Mouse (Mus musculus): ENCODE data around the gene Arntl2.
"Not testable (repeated sequence)": the region's sequence is repeated elsewhere in the genome, so short reads cannot be mapped to it uniquely, and the experiment has no call there.

Arntl2 gene

GRCm38 (mm10) chr6:146795924-146796545 lies at the start of gene Arntl2:
Arntl2 (plus strand) TSS chr6:146796055.
- DNase-seq (ENCODE audit: low spot score), result peak; percentile 81

- no peak for DNase-seq (ENCODE audit: low spot score)
These were observed 49.3 kb upstream of the Arntl2 start for GRCm38 (mm10) chr6:146746577-146746976.

- no peak for DNase-seq (ENCODE audit: low spot score)
These were observed 48.8 kb upstream of the Arntl2 start for GRCm38 (mm10) chr6:146747057-146747456.

GRCm38 (mm10) chr6:146748271-146748670 lies 47.6 kb upstream of the Arntl2 start:
- no peak for DNase-seq (ENCODE audit: low spot score)

- DNase-seq (ENCODE audit: low spot score), result peak; percentile 49
These were observed 44.2 kb upstream of the Arntl2 start for GRCm38 (mm10) chr6:146751671-146752070.

GRCm38 (mm10) chr6:146752178-146752577 lies 43.7 kb upstream of the Arntl2 start:
- DNase-seq (ENCODE audit: low spot score), result no peak

- no peak for DNase-seq (ENCODE audit: low spot score)
These were observed 43.2 kb upstream of the Arntl2 start for GRCm38 (mm10) chr6:146752612-146753011.

GRCm38 (mm10) chr6:146753560-146754160 lies 42.2 kb upstream of the Arntl2 start:
- no peak for DNase-seq (ENCODE audit: low spot score)

GRCm38 (mm10) chr6:146755136-146755535 lies 40.7 kb upstream of the Arntl2 start:
- DNase-seq (ENCODE audit: low spot score), result no peak

- DNase-seq (ENCODE audit: low spot score), result no peak
These were observed 40.2 kb upstream of the Arntl2 start for GRCm38 (mm10) chr6:146755679-146756078.

- DNase-seq (ENCODE audit: low spot score), result no peak
These were observed 36.8 kb upstream of the Arntl2 start for GRCm38 (mm10) chr6:146759027-146759426.

- no peak for DNase-seq (ENCODE audit: low spot score)
These were observed 35.8 kb upstream of the Arntl2 start for GRCm38 (mm10) chr6:146760022-146760421.

GRCm38 (mm10) chr6:146760736-146761135 lies 35.1 kb upstream of the Arntl2 start:
- no peak for DNase-seq (ENCODE audit: low spot score)

- DNase-seq (ENCODE audit: low spot score), result peak; percentile 57
These were observed 33.5 kb upstream of the Arntl2 start for GRCm38 (mm10) chr6:146762264-146762898.

GRCm38 (mm10) chr6:146764593-146764992 lies 31.3 kb upstream of the Arntl2 start:
- DNase-seq (ENCODE audit: low spot score), result no peak

- DNase-seq (ENCODE audit: low spot score), result no peak
These were observed 30.6 kb upstream of the Arntl2 start for GRCm38 (mm10) chr6:146765270-146765669.

- DNase-seq (ENCODE audit: low spot score), result no peak
These were observed 26.9 kb upstream of the Arntl2 start for GRCm38 (mm10) chr6:146768813-146769404.

- DNase-seq (ENCODE audit: low spot score), result no peak
These were observed 25.7 kb upstream of the Arntl2 start for GRCm38 (mm10) chr6:146770005-146770745.

- no peak for DNase-seq (ENCODE audit: low spot score)
These were observed 25.0 kb upstream of the Arntl2 start for GRCm38 (mm10) chr6:146770808-146771207.

GRCm38 (mm10) chr6:146775864-146776263 lies 20.0 kb upstream of the Arntl2 start:
- not testable (repeated sequence) for DNase-seq (ENCODE audit: low spot score)

- DNase-seq (ENCODE audit: low spot score), result no peak
These were observed 19.1 kb upstream of the Arntl2 start for GRCm38 (mm10) chr6:146776610-146777389.

Measured in MN1 (cell line).